Mouse (Mus musculus): Measurements from ENCODE around the gene Dclk2. TPM values are rescaled to one million over a fixed set of nuclear protein-coding genes. Genes with fewer than 3 reads are reported as not detected.

Gene Dclk2
- total and polyA plus RNA-seq, 2 experiments from 2014 or later = 1.3 to 9.2 TPM

DNA sequence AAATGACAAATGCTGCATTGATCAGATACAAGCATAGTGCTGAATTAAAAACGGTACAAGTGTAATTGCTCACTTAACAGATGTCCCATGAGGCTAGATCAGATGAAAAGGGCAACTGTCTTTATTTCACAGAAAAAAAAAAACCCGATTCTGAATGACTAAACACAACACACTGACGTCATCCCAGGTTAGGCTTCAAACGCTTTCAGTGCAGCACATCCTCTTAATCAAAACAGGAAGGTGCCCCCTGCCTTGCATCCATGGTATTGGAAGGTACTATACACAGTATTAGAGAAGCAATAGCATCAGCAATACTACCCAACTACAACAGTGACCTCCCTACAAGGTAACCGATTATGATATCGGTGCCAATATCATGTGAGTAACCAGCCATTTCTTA is 49.7 kb downstream of the Dclk2 start:
- ATAC-seq (ENCODE audit: insufficient read depth, low read depth) = no peak

DNA sequence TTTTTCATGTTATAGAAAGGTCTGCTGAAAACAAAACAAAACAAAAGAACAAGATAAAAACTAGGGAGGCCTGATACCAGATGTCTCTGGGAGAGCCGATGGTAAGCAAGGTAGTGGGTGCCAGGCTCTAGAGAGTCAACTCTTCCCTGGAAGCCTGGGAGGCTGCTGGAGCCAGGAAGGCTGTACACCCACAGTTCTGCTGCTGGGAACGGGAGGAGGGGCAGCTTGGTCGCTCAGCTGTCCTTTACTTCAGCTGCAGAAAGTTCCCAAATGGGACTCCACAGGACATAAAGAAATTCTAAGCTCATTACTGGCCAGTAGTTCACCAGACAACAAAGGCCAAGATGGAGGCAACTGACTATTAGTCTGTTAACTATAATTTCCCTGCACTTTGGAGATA is 50.2 kb downstream of the Dclk2 start:
- Histone ChIP-seq H3K27me3 (ENCODE audit: control insufficient read depth, insufficient read depth, low read length) (no peaks in the 10 kb centered on the region), H3K36me3 (replicated peaks; ENCODE audit: control insufficient read depth, insufficient read depth, low read length) (no peaks in the 10 kb centered on the region), H3K4me2 (ENCODE audit: low read depth, low read length) (no peak overlapping the region), H3K9me3 (replicated peaks; ENCODE audit: control insufficient read depth, low read length) (no peaks in the 10 kb centered on the region), H3K27ac (ENCODE audit: low read depth) (no peak overlapping the region), H3K4me3 (ENCODE audit: low read depth, low read length) (no peak overlapping the region), H3K4me1 (ENCODE audit: control insufficient read depth, insufficient read depth) (peaks cover 19% of the 10 kb centered on the region), H3K9ac (replicated peaks; ENCODE audit: low read depth, low read length) (no peak overlapping the region)
- ATAC-seq (ENCODE audit: insufficient read depth, low read depth) (no peak), DNase-seq (ENCODE audit: low spot score) (no peak)
- 36% methylated on average over 3 of the region's 3 CpGs for WGBS
- TF ChIP-seq EP300 (IDR thresholded peaks at IDR 0.05; ENCODE audit: low read depth) (no peak), CTCF (IDR thresholded peaks at IDR 0.05; ENCODE audit: low read depth) (no peak)

More for the DNA sequence above, 49.7 kb downstream of the Dclk2 start:
- no peak for DNase-seq (ENCODE audit: low spot score)
- Histone ChIP-seq H3K36me3 (replicated peaks; ENCODE audit: control insufficient read depth, insufficient read depth, low read length) (no peaks in the 10 kb centered on the region), H3K9me3 (replicated peaks; ENCODE audit: control insufficient read depth, low read length) (no peaks in the 10 kb centered on the region), H3K4me1 (ENCODE audit: control insufficient read depth, insufficient read depth) (peaks cover 19% of the 10 kb centered on the region), H3K4me3 (ENCODE audit: low read depth, low read length) (no peak overlapping the region), H3K9ac (replicated peaks; ENCODE audit: low read depth, low read length) (no peak overlapping the region), H3K27me3 (ENCODE audit: control insufficient read depth, insufficient read depth, low read length) (no peaks in the 10 kb centered on the region), H3K4me2 (ENCODE audit: low read depth, low read length) (no peak overlapping the region), H3K27ac (ENCODE audit: low read depth) (no peak overlapping the region)
- WGBS = 75% methylated on average over 6 of the region's 6 CpGs
- TF ChIP-seq EP300 (IDR thresholded peaks at IDR 0.05; ENCODE audit: low read depth) (no peak), CTCF (IDR thresholded peaks at IDR 0.05; ENCODE audit: low read depth) (no peak)

DNA sequence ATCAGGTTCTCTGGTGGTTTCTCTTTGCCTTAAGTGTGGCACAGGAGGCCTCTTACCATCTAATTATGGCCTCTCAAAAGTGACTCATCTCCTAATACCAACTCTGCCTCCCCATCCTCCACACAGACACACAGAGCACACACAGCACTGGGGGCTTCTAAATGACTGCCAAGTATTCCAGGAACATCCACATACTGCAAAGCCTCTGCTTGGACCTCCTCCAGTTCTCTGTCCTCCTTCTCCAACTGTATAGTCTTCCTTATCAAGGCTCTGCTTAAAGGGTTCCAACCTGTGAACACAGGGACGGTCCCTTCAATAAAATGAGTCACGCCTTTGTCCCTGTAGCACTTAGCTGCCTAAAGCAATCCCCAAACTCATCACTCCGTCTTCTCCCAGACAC is 51.9 kb downstream of the Dclk2 start:
- Histone ChIP-seq H3K4me2 (ENCODE audit: low read depth, low read length) (no peak overlapping the region), H3K27ac (ENCODE audit: low read depth) (no peak overlapping the region), H3K4me3 (ENCODE audit: low read depth, low read length) (no peak overlapping the region), H3K9me3 (replicated peaks; ENCODE audit: control insufficient read depth, low read length) (no peaks in the 10 kb centered on the region), H3K4me1 (ENCODE audit: control insufficient read depth, insufficient read depth) (peaks cover 19% of the 10 kb centered on the region), H3K27me3 (ENCODE audit: control insufficient read depth, insufficient read depth, low read length) (no peaks in the 10 kb centered on the region), H3K9ac (replicated peaks; ENCODE audit: low read depth, low read length) (no peak overlapping the region), H3K36me3 (replicated peaks; ENCODE audit: control insufficient read depth, insufficient read depth, low read length) (no peaks in the 10 kb centered on the region)
- DNase-seq (ENCODE audit: low spot score) (no peak), ATAC-seq (ENCODE audit: insufficient read depth, low read depth) (no peak)
- WGBS = 25% methylated on average over 3 of the region's 3 CpGs
- TF ChIP-seq EP300 (IDR thresholded peaks at IDR 0.05; ENCODE audit: low read depth) (no peak), CTCF (IDR thresholded peaks at IDR 0.05; ENCODE audit: low read depth) (no peak)

DNA sequence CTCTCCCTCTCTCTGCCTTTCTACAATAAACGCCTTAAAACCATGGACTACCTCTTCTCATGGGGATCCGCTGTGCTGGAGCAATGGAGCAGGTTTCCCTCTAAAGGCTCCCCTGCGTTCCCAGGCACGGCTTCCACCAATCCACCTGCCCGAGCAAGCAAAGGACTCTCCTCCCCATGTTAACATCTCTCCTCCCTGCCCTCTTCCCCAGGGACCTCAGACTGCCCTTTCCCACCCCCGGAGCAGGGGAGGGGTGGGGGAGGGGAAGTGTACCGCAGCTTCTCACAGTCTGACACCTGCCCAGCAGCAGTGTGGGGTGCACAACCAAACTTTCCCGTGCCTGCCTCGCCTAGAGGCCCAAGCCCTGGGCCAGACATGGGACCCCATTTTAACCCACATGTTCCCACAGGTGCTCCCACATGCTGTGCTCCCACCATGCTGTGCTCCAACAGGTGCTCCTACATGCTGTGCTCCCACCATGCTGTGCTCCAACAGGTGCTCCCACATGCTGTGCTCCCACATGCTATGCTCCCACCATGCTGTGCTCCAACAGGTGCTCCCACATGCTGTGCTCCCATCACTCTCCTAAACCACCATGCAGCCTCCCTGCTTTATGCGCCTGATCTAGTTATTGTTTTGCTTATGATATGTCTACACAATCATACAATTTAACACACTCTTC is 57.2 kb downstream of the Dclk2 start:
- no peaks in the 10 kb centered on the region for H3K36me3 ChIP-seq (replicated peaks; ENCODE audit: control insufficient read depth, insufficient read depth, low read length)
- ATAC-seq (ENCODE audit: insufficient read depth, low read depth) = no peak
- H3K9me3 ChIP-seq (replicated peaks; ENCODE audit: control insufficient read depth, low read length) = no peaks in the 10 kb centered on the region
- no peaks in the 10 kb centered on the region for H3K27me3 ChIP-seq (ENCODE audit: control insufficient read depth, insufficient read depth, low read length)
- H3K4me3 ChIP-seq (ENCODE audit: low read depth, low read length) = no peak overlapping the region
- no peak overlapping the region for H3K27ac ChIP-seq (ENCODE audit: low read depth)
- H3K4me2 ChIP-seq (ENCODE audit: low read depth, low read length) = no peak overlapping the region
- no peak for DNase-seq (ENCODE audit: low spot score)
- peaks cover 7% of the 10 kb centered on the region for H3K4me1 ChIP-seq (ENCODE audit: control insufficient read depth, insufficient read depth)
- TF ChIP-seq EP300 (IDR thresholded peaks at IDR 0.05; ENCODE audit: low read depth) = no peak
- TF ChIP-seq CTCF (IDR thresholded peaks at IDR 0.05; ENCODE audit: low read depth) = no peak
- H3K9ac ChIP-seq (replicated peaks; ENCODE audit: low read depth, low read length) = no peak overlapping the region
- 36% methylated on average over 10 of the region's 10 CpGs for WGBS

DNA sequence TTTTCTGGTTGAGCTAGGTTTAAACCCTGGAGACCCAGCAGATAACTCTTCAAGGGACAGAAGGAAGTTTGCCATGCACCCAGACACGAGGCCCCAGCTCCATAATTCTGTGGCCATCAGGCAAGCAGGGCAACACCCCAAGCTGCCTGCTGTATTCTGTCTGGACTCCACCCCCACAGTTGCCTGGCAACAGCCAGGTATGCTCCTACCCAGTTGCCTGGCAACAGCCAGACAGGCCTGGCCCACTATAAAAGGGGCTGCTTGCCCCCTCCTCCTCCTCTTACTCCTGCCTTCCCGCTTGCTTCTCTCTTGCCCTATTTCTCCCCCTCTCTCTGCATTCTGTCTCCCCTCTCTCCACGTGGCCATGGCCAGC is 57.7 kb downstream of the Dclk2 start:
- 35% methylated on average over 3 of the region's 3 CpGs for WGBS
- Histone ChIP-seq H3K4me1 (ENCODE audit: control insufficient read depth, insufficient read depth) (peaks cover 3% of the 10 kb centered on the region; the same call in 1 of the 2 replicates), H3K9ac (replicated peaks; ENCODE audit: low read depth, low read length) (no peak overlapping the region), H3K4me3 (ENCODE audit: low read depth, low read length) (no peak overlapping the region), H3K36me3 (replicated peaks; ENCODE audit: control insufficient read depth, insufficient read depth, low read length) (no peaks in the 10 kb centered on the region), H3K27me3 (ENCODE audit: control insufficient read depth, insufficient read depth, low read length) (no peaks in the 10 kb centered on the region), H3K9me3 (replicated peaks; ENCODE audit: control insufficient read depth, low read length) (no peaks in the 10 kb centered on the region), H3K27ac (ENCODE audit: low read depth) (no peak overlapping the region), H3K4me2 (ENCODE audit: low read depth, low read length) (no peak overlapping the region)
- no peak for TF ChIP-seq EP300 (IDR thresholded peaks at IDR 0.05; ENCODE audit: low read depth)
- TF ChIP-seq CTCF (IDR thresholded peaks at IDR 0.05; ENCODE audit: low read depth) = no peak
- no peak for ATAC-seq (ENCODE audit: insufficient read depth, low read depth)
- DNase-seq (ENCODE audit: low spot score) = no peak

Data from heart, postnatal 0 days (tissue).